Mouse (Mus musculus): ENCODE results near the gene Mrpl53.

Gene Mrpl53

DNA sequence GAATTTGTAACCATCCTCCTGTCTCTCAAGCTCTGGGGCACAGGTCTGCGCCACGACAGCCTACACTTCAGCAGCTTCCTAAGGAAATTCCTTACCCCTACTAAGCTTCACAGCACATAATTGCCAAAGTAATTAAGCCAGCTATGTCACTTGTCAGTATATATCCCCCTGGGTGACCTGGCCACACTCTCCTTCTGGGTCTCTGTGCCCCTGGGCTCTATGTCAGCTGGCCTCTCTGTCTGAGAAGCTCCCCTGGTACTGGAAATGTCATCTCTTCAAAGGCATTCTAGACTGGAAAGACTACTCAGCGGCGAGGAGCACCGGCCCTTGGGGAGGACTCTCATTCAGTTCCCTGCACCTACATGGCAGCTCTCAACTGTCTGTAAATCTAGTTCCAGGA, 14.1 kb downstream of the Mrpl53 start:
- no peak for DNase-seq

DNA sequence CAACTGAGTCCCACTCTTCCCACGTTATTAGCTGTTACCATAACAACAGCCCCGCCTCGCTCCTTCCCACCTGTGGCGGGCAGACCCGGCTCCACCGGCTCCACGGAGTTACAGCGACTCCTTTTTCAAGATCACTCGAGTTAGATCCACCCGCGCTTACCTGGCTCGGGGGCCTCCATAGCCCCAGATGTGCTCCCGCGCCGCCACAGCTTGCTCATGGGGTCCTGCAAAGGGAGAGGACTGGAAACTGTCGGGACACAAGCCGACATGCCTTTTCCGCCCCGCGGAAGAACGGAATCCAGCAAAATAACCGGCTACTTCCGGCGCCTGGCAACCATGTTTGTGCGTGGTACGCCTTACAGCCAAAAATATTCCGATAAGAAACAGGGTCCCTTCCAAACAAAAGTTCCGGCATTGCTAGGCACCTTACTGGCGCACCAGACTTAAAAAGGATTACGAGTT, 16.0 kb downstream of the Mrpl53 start:
- DNase-seq, result peak; percentile 95

DNA sequence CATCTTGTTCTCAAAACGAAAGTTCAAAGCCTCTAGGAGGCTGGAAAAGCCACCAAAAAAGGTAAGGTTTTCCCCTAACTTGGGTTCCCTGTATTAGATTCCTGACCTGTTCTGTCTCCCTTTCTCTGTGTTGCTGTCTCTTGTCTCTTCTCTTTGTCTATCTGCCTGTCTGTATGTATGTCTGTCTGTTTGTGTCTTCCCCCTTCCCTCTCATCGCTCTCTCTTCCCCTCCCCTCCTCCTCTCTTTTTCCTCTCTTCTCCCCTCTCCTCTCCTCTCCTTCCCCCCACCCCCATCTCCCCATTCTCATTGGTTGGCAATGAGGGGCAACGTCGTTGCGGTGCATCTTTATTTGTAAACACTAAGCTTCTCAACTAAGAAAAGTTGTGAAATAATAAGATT, 16.5 kb downstream of the Mrpl53 start, which contains the start of gene Ino80b:
Gene Ino80b (minus strand): TSS at position 101 of the 400 bp plus-strand sequence.
- DNase-seq, result no peak

DNA sequence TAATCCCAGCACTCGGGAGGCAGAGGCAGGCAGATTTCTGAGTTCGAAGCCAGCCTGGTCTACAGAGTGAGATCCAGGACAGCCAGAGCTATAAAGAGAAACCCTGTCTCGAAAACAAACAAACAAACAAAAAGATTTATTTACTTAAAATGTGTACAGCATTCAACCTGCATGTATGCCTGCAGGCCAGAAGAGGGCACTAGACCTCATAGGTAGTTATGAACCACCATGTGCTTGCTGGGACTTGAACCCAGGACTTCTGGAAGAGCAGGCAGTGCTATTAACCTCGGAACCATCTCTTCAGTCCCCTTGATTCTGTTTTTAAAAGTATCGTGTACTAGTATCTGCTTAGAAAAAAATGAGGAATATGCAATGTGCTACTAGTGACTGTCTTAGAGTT, 18.6 kb downstream of the Mrpl53 start:
- no peak for DNase-seq

DNA sequence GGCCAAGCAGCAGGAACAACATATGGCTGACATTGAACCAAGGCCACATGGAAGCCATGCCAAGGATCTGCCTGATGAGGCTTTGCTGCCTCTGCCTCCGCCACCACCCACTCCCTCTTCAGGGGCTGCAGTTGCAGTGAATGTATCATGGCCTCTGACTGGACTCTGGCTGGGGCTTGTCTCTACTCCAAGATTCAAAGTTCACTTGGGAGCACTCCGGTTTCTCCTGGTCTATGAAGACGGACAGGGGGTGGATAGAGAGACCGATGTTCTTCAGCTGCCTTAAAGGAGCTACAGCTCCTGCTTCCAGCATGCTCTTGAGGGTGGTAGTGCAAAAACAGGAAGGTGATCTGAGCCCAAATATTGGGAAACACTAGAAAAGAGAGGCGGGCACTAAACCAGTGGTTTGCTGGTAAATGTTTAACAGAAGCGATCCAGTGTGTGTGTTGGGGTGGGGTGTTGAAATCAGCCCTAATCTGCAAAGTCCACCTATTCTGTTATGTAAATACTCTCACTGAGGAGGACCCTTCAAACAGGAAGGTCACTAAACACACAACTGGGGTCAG, 22.7 kb downstream of the Mrpl53 start:
- DNase-seq, result peak; percentile 92

DNA sequence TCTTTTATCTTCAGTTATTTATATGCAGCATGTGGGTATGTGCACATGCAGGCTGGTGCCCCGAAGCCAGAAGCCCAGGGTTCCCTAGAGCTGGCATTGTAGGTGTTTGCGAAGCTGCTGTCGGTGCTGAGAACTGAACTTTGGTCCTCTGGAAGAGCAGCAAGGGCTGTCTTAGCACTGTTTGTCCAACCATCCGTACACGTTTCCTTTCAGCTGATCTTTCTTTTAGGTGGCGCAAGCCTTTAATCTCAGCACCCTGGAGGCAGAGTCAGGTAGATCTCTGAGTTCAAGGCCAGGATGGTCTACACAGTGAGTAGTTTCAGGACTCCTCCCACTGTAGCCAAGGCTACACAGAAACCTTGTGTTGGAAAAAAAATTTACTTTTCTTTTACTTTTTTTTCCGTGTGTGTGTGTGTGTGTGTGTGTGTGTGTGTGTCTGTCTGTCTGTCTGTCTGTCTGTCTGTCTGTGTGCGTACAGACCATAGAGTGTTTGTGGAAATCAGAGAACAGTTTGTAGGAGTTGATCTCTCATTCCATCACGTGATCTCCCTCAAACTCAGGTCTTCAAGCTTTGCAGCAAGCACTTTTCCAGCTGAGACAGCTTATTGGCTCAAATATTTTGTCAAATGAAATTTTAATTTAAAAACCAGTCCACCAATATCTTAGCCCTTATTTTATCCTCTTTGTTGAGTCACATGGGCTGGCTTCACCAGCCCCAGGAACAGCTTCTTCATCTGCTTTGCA, 23.5 kb downstream of the Mrpl53 start:
- peak; percentile 54 for DNase-seq

DNA sequence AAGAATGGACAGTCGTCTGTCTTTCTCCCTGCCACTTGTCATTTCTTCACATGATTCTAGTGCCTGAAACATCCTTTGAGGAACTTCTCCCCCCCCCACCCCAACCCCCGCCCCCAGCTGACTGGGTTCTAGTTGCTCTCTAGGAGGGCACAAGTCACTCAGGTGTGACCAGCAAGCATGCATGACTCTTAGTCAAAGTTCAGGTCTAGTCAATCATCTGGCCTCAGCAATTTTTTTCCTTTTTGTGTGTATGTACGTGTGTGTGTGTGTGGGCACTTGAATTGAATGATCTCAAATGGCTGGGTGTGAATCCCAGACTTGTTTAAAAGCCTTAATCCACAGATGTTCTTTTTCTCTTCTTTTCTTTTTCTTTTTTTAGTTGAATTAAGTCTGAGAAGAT, 25.4 kb downstream of the Mrpl53 start:
- DNase-seq, result peak; percentile 80

DNA sequence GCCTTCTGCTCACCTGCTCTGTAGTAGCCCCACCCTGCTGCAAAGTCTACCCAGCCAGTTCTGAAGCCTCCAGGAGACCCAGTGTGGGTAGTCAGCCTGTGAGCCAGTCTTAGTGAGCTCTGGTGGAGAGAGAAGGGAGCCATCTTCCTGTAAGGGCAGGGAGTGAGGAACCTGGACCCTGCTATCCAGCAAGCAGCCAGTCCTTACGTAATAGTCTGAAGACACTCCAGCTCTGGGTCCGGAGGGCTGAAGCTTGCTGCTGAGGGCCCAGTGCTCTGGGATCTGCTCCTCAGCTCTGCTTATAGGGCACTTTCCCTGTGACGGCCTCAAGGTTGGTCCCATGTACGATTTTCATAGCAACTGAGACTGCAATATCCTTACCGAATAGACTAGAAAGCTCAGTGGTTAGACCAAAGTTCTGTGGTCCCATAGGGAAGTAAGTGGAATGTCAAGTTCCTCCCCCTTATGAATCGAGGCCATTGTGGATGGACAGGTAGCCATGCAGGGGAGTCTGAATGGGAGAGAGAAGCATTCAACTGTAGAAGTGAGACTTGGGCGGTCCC, 26.2 kb downstream of the Mrpl53 start, which contains the start of gene Rtkn:
Gene Rtkn (plus strand): TSS at position 513 of the 563 bp plus-strand sequence.
- DNase-seq, result peak; percentile 86

DNA sequence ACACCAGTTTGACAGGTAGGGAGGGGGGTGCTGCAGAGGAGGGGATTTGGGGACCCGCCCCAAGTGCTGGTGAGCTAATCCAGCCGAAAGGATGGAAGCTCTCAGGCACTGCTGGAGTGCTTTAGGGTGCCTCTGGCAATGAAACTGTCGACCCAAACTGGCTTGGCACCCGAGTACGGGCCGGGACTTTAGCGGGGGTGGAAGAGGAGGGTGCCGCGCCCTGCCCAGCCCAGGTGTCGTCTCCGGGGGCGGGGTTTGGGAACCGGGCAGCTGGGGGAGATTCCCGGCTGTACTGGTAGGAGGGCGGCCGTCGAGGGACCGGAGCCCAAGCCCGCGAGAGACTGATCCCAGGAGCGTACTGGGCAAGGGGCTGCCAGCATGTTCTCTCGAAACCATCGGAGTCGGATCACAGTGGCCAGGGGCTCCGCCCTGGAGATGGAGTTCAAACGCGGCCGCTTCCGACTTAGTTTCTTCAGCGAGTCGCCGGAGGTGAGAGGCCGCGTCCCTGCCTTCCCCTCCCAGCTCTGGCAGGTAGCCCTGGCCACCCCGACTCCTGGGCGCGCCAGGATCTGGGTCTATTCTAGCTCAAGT, 26.8 kb downstream of the Mrpl53 start:
- peak; percentile 78 for DNase-seq

DNA sequence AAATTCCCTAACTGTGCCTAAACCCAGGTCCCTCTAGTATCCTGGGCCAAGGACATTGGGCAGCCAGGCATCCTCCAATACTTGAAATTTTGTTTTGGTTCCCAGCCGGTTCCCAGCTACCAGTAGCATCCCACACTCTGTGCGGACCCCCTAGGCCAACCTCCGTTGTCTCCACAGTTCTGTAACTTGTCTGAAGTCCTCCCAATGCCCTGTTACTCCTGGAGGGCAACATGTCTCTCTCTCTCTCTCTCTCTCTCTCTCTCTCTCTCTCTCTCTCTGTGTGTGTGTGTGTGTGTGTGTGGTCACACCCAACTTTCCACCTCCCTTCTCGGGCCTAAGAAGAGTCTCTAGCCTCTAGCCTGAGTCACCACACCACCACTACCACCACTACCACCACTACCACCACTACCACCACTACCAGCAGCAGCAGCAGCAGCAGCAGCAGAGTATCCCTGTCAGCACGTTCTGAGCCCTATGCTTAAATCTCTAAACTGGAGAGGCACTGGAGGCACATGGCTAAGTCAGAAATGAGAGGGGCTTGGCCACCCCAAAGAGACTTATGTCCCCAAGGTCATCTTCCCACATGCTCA, 27.5 kb downstream of the Mrpl53 start:
- DNase-seq, result no peak

DNA sequence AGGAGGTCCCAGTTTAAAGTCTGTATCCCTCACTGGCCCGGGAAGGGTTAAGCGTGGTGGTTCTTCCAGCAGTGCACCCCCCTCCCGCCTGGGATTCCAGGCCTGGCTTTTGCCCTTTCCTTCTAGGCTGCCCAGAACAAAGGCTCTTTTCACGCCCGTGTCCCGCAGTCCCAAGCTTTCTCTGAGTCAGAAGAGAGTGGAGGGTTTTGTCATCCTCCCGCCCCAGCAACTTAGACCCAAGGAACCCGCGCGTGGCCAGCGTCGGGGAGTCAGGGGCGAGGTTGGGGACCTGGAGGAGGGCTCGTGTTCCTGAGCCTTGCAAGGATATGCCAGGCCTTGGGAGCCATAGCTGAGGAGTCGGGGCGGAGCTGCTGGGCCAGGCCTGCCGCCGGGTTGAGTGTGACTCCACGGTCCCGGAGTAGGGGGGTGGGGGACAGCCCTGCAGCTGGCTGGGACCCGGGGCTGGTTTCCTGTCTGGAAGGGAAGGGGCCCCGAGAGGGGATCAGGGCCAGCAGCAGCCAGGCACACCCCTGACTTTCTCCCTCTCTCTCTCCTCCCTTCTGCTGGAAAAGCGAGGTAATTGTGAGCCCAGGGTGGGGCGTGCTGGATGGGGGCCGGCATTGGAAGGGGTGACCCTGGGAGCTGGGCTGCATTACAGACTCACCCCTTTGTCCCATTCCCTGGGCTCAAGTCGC, 28.2 kb downstream of the Mrpl53 start:
- DNase-seq, result peak; percentile 76

DNA sequence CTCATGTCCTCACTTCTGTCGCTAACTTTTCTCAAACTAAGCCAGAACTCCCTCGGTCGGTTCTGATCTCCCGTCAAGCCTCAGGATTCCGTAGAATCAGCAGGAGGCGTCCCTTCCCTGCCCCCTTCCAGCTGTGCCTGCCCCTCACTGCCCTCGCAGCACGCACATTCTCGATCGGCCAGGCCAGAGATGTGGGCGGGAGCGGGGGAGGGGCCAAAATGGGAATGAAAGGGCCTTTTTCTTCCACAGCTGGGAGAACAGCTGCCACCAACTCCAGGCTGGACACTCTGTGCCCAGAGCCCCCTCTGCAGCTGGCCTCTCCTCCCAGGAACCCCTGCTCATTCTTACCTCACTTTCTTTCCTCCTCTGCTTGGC, 28.7 kb downstream of the Mrpl53 start:
- peak; percentile 93 for DNase-seq

DNA sequence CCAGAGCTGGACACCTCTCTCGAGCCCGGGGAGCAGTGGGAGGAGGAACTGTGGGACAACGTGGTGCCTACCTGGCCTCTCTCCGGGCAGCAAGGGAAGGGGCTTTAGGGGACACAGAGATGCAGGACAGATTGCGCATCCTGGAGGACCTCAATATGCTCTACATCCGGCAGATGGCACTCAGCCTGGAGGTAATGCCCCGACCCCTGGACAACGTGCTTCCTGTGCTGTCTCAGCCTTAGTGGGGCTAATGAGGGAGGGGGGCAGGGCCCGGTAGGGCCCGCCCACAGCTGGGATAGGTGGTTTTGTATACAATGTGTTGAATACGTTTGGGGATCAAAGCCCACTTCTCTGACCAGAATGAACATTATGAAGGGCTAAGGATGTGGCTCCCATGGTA, 29.2 kb downstream of the Mrpl53 start:
- peak; percentile 43 for DNase-seq

DNA sequence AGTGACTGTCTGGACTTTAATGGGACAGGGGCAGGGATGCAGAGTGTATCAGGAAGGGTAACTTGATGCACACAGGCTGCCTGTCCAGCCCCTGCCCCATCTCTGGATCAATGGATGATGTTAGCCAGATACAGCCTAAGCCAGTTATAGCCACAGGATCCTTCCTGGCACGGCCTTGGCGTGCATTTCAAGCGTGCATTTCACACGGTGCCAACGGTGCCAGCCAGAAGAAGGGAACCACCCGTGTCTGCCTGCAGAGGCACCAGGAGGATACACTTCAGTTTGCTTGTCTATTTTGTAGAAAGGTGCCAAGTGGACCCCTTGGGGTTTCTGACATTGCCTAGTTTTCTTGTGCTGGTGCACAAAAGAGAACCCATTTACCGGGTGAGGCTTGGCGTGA, 31.2 kb downstream of the Mrpl53 start:
- no peak for DNase-seq

DNA sequence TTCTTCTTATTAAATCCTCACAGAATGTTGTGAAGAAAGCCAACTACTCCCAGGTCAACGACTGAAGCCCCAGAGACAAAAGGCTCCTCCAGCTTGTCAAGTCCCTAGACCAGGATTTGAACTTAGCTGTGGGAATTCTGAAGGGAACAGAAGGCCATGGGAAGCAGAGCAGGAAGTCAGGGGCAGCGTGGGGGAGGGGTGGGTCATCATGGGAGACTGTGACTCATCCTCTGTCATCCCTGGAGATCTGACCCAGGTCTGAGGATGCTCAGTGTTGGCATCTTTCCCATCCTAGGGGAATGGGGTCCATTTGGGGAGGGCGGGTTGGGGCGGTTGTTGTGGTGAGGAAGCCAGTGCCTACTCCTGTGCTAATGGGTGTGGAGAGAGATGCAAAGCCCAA, 32.8 kb downstream of the Mrpl53 start:
- DNase-seq, result no peak

DNA sequence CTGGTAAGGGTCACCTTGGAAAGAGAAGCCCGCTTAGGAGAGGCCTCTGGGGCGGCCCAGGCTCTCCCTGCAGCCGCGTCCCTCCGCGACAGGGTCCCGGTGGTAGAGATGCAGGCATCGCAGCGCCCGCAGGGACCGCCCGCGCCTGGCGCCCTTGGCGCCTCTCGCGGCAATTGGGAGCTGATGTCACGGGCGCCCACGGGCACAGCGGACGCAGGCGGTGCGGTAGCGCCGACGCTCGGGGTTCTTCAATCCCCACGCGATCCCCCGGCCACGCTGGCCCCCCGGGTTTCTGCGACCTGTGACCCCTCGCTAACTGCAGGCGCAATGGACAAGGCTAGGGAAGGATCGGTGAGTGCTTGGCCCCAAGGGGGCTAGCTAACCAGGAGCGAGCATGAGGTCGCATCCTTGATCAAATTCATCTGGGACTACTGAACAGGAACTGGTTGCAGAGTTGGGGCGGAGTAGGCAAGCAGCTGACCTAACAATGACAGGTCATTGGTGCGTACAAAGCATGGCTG, 33.4 kb downstream of the Mrpl53 start:
- DNase-seq, result peak; percentile 36

DNA sequence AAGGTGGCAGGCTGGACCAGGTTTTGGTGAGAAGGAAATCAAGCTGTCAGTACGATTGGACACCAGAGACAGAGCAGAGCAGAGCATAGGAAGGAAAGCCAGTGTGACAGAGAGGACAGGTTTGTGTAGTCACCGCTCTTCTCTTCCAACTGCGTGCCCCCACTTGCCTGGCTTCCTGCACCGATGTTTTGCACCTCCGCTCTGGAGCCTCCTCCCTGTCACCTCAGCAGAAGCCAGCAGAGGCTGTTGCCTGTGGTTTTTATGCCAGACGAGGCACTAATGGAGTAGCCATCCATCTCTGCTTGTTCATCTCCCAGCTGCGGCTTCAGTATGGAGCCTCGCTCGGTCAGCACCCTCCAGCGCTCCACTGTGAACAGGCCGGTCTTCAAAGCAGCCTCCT, 34.0 kb downstream of the Mrpl53 start:
- no peak for DNase-seq

DNA sequence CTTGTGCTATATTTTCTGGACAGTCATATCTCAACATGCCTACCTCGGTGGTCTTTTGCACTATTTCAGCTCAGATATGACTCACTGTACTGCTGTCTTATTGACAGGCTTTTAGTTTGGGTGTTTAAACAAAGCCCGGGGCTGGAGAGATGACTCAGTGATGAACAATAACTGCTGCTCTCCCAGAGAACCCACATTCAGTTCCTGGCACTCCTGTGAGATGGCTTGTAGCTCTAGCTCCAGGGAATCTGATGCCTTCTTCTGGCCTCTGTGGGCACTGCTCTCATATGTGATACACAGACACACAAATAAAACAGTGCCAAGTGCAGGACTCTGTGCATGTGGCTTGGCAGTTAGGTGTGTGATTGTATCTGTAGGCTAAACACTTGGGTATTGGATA, 36.4 kb downstream of the Mrpl53 start:
- no peak for DNase-seq

DNA sequence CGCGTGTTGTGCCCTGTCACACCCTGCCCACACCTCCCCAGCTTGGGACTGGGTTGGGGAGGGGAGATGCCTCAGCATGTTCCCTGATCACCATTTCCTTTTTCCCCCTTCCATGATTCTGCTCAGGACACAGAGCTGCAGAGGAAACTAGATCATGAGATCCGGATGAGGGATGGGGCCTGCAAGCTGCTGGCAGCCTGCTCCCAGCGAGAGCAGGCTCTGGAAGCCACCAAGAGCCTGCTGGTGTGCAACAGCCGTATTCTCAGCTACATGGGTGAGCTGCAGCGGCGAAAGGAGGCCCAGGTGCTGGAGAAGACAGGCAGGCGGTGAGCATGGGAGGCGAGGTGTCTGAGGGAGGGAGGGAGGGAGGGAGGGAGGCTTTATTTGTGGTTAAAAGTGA, 37.0 kb downstream of the Mrpl53 start:
- DNase-seq, result no peak

DNA sequence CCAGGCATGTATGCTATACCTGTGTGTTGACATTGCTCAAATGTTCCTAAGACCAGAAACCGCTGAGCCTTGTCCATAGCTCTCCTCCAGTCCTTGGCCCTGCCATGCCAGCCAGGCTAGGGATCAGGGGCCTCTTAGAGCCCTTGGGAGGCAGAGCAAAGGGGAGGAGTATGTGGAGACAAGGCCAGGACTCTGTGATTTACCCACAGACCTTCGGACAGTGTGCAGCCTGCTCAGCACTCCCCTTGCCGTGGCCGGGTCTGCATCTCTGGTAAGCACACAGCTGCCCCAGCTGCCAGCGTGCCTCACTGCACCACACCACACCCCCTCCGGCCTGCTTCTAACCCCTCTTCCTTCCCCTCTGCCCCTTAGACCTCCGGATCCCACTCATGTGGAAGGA, 38.4 kb downstream of the Mrpl53 start:
- no peak for DNase-seq

DNA sequence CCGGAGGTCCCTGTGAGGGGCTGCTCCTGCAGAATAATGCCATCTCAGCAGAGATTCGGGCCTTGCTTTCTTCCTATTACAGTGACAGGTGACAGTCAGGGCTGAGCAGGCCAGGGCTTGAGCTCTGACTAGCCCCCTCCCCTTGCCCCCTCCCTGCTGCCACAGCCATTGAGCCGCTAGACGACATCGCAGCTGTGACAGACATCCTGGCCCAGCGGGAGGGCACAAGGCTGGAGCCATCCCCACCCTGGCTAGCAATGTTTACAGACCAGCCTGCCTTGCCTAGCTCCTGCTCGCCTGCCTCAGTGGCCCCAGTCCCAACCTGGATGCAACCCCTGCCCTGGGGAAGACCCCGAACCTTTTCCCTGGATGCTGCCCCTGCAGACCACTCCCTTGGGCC, 42.9 kb downstream of the Mrpl53 start:
- DNase-seq, result no peak

DNA sequence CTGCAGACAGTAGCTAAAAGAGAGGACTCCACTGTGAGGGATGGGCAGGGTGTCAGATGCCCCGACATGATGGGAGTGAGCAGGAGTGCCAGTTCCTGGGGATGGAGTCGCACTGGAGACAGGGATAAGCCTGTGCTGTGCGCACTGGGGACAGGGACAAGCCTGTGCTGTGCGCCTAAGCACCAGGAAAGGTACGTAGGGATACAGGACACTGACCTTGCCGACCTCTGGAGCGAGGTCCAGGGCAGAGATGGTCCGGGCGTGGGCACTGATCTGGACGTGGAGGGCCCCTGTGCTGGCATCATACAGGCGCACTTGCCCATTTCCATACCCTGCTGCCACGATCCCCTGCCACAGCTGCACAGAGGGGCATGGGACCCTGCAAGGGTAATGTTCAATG, 44.2 kb downstream of the Mrpl53 start:
- no peak for DNase-seq

DNA sequence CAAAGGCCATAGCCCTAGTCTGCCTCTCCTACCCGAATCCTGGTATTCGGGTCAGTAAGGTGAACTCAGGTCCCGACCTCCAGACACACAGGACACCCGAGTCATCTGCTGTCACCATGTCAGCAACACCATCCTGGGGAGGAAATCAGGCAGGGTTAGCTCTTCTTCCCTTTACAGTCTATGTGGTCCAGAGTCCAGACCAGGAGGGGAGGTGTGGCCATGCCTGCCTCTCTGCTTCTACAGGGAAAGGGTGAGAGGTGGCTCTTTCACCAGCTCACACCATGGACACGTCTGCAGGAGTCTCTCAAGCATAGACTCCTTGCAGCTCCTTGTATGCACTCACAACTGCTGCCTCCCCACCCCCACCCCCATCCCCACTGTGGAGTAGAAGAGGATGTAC, 44.6 kb downstream of the Mrpl53 start:
- no peak for DNase-seq

Data from kidney, adult 9 months (tissue).